Mouse (Mus musculus) layer of hippocampus, postnatal 14 days (tissue): ENCODE measurements around the gene Pnliprp1. TPM values are rescaled to one million over a fixed set of nuclear protein-coding genes. Genes with fewer than 3 reads are reported as not detected.
A peak's percentile ranks its signal among the peaks of the same experiment; 100 is the strongest.

Experiments used
- DNase-seq, 2 experiments: peaks; one replicate each; pipeline ENCODE4 v3.0.0; 2021 to 2022; ENCODE audit warnings: low spot score in 2 of 2, mixed read lengths in 1 of 2
- long read RNA-seq, 2 experiments: library from polyadenylated mRNA; stranded (forward); transcript quantifications; one replicate each; pipeline ENCODE4 v2.0.0; 2021
- total RNA-seq, 2 experiments: library from RNA; stranded (reverse); gene quantifications; 2 replicates each; pipeline ENCODE4 v1.2.3; 2021

Gene Pnliprp1
- not detected for total RNA-seq
- long read RNA-seq, experiment 1, result 0 reads
- long read RNA-seq, experiment 2, result 0 reads

GRCm38 (mm10) chr19:58728445-58729031 is at the start of gene Pnliprp1:
Gene Pnliprp1 (plus strand): TSS chr19:58728887.
- peak in 1 of 2 experiments; percentile 9 for DNase-seq

- no peak for DNase-seq
Observed at GRCm38 (mm10) chr19:58688933-58689332, 39.8 kb upstream of the Pnliprp1 start.

- no peak for DNase-seq
Observed at GRCm38 (mm10) chr19:58695314-58695713, 33.4 kb upstream of the Pnliprp1 start.

GRCm38 (mm10) chr19:58696235-58696634 is 32.5 kb upstream of the Pnliprp1 start:
- DNase-seq, result no peak

GRCm38 (mm10) chr19:58704556-58704955 is 24.1 kb upstream of the Pnliprp1 start:
- DNase-seq, result no peak

- no peak for DNase-seq
Observed at GRCm38 (mm10) chr19:58708611-58709010, 20.1 kb upstream of the Pnliprp1 start.

GRCm38 (mm10) chr19:58717925-58718324 is 10.8 kb upstream of the Pnliprp1 start:
- no peak for DNase-seq

GRCm38 (mm10) chr19:58720439-58720838 is 8.2 kb upstream of the Pnliprp1 start:
- no peak for DNase-seq

GRCm38 (mm10) chr19:58726551-58726950 is 2.1 kb upstream of the Pnliprp1 start:
- no peak for DNase-seq

GRCm38 (mm10) chr19:58727756-58728155 is 931 bp upstream of the Pnliprp1 start:
- no peak for DNase-seq

- DNase-seq, result no peak
Observed at GRCm38 (mm10) chr19:58733216-58733615, 4.5 kb downstream of the Pnliprp1 start.

- no peak for DNase-seq
Observed at GRCm38 (mm10) chr19:58738111-58738510, 9.4 kb downstream of the Pnliprp1 start.

GRCm38 (mm10) chr19:58741036-58741435 is 12.3 kb downstream of the Pnliprp1 start:
- DNase-seq, result no peak

GRCm38 (mm10) chr19:58742711-58743110 is 14.0 kb downstream of the Pnliprp1 start:
- no peak for DNase-seq

GRCm38 (mm10) chr19:58743736-58744135 is 15.0 kb downstream of the Pnliprp1 start:
- DNase-seq, result no peak

- no peak for DNase-seq
Observed at GRCm38 (mm10) chr19:58747498-58748000, 18.9 kb downstream of the Pnliprp1 start.

GRCm38 (mm10) chr19:58750822-58751221 is 22.1 kb downstream of the Pnliprp1 start:
- DNase-seq, result no peak

GRCm38 (mm10) chr19:58751504-58751903 is 22.8 kb downstream of the Pnliprp1 start:
- no peak for DNase-seq

- DNase-seq, result no peak
Observed at GRCm38 (mm10) chr19:58758871-58759270, 30.2 kb downstream of the Pnliprp1 start.

- no peak for DNase-seq
Observed at GRCm38 (mm10) chr19:58759423-58759822, 30.7 kb downstream of the Pnliprp1 start, which contains the start of gene Pnliprp2. Gene Pnliprp2 (plus strand): TSS chr19:58759719.

- DNase-seq, result no peak
Observed at GRCm38 (mm10) chr19:58762316-58762715, 33.6 kb downstream of the Pnliprp1 start.

- peak; percentile 69 to 76 for DNase-seq
Observed at GRCm38 (mm10) chr19:58762848-58763541, 34.3 kb downstream of the Pnliprp1 start.
